Mouse (Mus musculus): ENCODE results near the gene Rsu1.

GRCm38 (mm10) chr2:13258606-13259005 lies 12.6 kb downstream of the Rsu1 start:
- TF ChIP-seq CTCF (IDR thresholded peaks at IDR 0.05; ENCODE audit: borderline replicate concordance, extremely low read depth, insufficient read depth, insufficient read length), result no peak
- no peak for TF ChIP-seq POLR2A (IDR thresholded peaks at IDR 0.05; ENCODE audit: borderline replicate concordance, extremely low read depth, insufficient read depth, insufficient read length, poor library complexity, severe bottlenecking)
